Mouse (Mus musculus): ENCODE results near the gene Aldh1a3.

The Aldh1a3 gene

GRCm38 (mm10) chr7:66342323-66342722, 85.0 kb downstream of the Aldh1a3 start:
- peak; percentile 70 for DNase-seq (ENCODE audit: low read depth, low spot score)
- H3K27me3 ChIP-seq (ENCODE audit: control insufficient read depth, insufficient read depth, low read length, poor library complexity, severe bottlenecking): no peaks in the 10 kb centered on the region
- no peaks in the 10 kb centered on the region for H3K36me3 ChIP-seq (ENCODE audit: control insufficient read depth, insufficient read depth, low read length, poor library complexity, severe bottlenecking)

Measured in splenic B cell, adult 2 months (primary cell).